Mouse (Mus musculus): ENCODE data around the gene Fetub. TPM values are rescaled to one million over a fixed set of nuclear protein-coding genes. Genes with fewer than 3 reads are reported as not detected.

The Fetub gene
- total RNA-seq (2014; fragmentation: Nextera tagmentation) (not detected in 2 replicates), total RNA-seq (2017) (not detected in 2 replicates)

DNA sequence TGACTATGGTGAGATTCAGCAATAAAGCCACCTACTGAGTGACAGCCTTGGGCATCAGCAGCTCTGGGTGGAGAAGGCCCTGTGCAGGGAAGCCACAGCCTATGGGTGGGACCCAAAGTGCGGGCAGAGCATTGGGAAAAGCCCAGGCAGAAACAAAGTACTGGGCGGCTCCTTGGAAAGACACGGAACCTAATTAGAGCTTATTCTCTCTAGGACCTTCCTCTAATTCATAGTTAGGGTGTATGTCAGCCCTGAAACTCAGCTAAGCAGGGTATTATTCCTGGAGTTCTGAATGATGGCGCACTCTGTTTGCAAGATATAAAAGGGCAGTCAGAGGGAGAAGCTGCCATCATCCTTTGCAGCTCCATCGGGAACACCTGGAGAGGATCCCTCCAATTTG is at the start of gene Fetub:
Gene Fetub, plus strand, starts transcription at position 301 of the 400 bp plus-strand sequence.
- no peak for ATAC-seq (replicated peaks; ENCODE audit: low FRiP score, low TSS enrichment, poor library complexity, severe bottlenecking)

DNA sequence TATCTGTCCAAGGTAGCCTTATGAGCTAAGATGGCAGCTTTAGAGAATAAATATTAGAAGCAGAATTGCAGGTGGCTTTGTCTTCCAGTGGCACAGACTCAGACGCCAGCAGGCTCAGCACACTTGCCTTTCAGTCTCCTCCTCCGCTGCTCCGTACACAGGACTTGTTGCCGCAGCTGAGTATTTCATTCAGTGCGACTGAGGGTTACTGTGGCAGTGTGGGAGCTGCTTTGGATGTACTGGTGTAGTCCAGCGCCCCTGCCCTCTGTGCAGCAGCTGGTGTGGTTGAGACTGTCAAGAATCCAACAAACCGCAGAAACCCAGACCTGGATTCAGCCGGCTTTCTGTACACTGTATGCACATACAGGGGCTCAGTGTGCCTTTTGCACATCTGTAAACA is 45.7 kb upstream of the Fetub start:
- ATAC-seq (replicated peaks; ENCODE audit: low FRiP score, low TSS enrichment, poor library complexity, severe bottlenecking), result no peak

DNA sequence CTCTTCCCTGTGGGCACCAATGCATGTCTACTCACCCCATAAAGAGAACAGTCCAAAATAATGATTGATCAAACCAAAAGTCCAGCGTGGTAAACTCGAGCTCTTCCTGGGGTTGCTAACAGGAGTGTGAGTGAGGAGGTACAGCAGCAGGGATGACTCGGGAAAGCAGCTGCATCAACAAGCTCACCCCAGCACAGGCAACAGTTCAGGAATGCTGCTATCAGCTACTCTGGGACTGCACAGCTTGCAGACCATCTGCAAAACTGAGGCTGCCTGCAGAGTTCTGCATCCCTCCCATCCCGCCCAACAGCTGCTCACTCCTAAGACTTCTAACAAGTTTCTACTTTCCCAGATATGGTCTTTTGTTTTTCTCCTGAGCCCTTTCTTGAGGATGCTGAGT is 44.8 kb upstream of the Fetub start:
- no peak for ATAC-seq (replicated peaks; ENCODE audit: low FRiP score, low TSS enrichment, poor library complexity, severe bottlenecking)

DNA sequence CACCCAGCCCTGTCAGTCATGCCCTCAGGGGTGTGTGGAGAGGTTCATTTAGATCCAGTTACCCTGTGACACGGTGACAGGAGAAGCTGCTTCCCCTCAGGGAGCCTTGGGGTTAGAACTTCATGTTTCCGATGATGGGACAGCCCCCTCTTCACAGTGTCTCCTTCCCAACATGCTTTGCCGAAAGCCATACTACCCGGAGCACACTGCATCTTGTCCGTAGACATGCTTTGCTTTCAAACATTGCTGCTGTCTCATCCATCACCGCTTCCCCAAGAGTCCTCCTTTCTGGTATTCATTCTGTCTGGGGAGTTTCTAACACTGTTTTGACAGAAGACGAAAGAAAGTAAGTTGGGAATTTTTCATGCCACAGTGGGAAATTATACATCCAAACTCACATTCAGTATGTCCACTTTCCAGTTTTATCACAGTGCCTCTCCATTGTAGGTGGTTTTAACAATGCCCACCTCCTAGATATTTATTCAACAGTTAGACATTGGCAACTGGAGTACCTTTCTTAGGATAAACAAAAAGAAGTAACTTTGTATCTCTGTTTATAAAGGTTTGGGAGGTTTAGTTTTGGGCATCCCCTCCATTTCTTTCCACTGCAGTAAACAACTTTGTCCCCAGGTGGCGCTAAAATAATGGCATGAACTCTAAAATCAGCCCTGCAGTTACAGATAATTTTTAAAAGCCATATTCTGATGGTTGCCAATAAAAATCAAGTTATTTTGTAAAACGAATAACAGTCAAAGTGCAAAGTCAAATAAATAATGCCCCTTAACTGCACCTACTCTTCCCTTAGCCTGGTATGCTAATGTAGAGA is 41.7 kb upstream of the Fetub start:
- ATAC-seq (replicated peaks; ENCODE audit: low FRiP score, low TSS enrichment, poor library complexity, severe bottlenecking), result no peak

DNA sequence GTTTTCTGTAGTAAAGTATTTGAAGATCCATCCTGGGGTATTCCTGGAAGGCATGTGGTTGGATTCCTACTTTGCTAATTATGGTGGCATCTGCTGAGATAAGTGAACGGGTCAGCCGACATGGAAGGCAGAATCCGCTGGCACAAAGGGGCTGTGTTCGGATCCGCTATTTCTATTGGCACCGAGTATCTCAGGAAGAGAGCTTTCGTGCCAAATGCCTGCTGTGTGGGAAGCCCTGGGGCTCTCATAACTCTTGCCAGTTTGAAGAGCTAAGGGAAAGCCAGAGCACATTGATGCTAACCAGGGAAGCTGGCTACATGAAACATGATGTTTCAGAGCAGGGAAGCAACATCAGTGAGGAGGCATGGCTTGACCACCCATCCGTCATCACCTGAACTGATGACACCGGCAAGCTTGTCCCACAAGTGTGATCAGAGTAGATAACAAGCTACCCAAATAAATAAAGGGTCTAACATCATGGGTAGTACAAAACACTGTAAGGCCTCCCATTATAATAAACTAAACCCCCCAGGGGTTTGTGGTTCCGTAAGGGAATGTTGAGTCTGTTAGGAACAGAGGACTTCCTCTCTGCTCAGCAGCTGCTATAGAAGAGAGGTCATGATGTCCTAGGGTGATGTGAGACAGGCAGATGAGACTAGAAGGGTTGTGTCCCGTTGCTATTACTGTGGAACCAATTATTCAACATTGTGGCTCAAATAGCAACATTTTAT is 40.3 kb upstream of the Fetub start:
- ATAC-seq (replicated peaks; ENCODE audit: low FRiP score, low TSS enrichment, poor library complexity, severe bottlenecking), result no peak

DNA sequence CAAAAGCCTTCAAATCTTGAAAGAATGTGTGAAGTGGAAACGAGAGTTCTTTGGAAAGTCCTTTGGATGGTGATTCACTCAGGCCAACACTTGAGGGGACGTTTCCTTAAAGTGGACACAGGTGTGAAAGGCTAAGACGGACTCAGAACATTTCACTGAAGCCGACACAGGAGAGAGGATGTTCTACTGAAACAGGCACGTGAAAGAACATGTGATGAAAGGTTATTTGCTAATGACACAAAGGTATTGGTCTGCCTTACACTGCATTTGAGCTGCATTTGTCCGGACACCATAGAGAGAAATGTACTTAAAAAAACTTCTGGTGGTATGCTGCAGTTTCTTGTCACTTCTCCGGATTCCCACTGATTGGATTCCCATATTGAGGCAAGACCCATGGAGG is 39.4 kb upstream of the Fetub start:
- no peak for ATAC-seq (replicated peaks; ENCODE audit: low FRiP score, low TSS enrichment, poor library complexity, severe bottlenecking)

DNA sequence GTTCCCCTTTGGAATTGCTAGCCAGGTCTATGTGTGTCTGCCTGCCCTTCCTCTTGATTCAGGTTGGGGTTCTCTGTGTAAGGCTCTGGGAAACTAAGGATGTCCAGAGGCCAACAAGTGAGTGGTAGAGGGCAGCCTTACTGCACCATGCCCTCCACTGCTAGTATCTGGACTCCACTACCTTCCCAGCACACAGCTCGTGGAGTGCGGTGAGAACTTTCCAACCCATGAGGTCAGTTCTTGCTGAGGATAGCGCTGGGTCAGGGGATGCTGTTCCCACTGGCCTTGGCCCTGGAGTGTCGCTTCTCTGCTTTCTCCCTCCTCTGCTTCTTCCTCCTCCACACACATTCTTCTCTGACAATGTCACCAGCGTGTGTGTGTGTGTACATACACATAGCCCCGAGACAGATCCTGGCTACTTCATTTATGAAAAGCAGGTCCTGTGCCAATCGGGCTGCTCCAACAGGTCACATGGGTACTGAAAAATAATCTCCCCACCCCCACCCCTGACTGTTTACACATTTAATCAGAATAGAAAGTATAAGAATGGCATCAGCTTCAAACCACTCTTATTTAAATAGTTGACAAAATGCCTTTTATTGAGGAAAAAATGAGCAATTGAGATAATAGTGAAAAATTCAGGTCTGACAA is 38.1 kb upstream of the Fetub start:
- no peak for ATAC-seq (replicated peaks; ENCODE audit: low FRiP score, low TSS enrichment, poor library complexity, severe bottlenecking)

DNA sequence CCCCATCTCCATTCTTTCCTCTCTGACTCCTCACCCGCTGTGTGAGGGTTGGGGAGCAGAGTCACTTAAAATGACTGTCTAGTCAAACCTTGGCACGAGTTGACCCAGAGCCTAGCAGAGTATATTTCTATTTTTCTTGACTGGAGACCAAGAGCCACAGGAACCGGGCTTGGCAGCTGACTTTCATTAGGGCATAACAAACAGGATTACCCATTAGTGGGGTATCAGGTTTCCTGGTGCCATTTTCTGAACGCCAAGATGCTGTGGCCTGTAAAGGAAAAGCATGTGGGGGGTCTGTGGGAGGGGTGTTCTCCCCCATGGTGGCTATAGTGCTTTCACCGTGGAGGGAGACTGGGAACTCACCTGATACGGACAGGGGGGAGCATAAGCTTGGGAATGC is 37.2 kb upstream of the Fetub start:
- ATAC-seq (replicated peaks; ENCODE audit: low FRiP score, low TSS enrichment, poor library complexity, severe bottlenecking), result no peak

DNA sequence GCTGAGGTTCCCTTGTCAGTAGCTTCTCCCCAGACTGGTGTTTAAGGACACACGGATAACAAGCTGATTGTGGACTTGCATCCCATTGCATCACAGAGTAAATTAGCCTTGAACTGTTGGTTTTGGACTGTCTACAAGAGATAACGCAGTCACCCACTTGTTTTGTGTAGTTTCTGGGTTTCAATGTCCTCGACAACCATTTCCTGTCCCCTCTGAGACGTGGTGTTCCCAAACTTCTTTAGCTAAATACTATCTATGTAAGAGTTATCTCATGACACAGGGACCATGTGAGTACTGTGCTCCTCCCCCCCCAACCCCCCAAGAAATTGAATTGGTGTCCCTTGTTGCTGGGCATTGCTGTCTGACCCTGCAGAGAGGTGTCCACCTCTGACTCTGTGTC is 36.6 kb upstream of the Fetub start:
- no peak for ATAC-seq (replicated peaks; ENCODE audit: low FRiP score, low TSS enrichment, poor library complexity, severe bottlenecking)

DNA sequence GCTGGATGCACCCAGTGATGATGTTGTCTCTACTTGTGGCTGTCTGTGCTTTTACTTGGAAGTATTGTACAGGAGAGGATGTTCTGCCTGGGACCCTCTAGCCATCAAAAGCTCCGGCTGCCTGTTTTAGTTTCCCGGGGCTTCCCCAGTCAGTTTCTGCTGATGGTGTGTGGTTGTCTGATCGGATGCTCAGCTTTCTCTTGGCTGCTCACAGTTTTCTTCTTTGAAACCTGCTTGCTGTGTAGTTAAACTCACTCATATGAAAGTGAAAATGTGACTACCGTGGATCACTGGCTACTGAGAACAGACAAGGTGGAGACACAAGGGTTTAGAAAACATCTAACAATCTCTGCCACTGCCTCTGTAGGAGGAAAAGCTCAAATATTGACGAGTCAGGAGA is 34.7 kb upstream of the Fetub start:
- no peak for ATAC-seq (replicated peaks; ENCODE audit: low FRiP score, low TSS enrichment, poor library complexity, severe bottlenecking)

DNA sequence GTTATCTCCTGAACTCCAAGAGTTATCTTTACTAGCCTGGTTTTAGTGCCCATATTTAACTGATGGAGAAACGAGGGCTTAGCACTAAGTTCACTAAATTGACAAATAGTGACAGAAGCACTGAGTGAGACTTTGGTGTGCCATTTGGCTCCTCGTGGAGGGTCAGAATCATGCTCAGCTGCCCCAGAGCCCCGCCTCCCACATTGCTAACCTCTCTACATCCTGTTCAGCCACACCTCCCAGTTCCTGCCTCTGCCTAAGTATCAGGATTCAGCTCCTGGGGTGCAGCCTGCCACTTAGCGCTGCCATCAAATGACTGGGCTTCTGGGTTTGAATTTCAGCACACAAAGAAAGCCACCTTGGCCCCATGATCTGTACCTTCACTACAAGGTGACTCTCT is 32.8 kb upstream of the Fetub start:
- no peak for ATAC-seq (replicated peaks; ENCODE audit: low FRiP score, low TSS enrichment, poor library complexity, severe bottlenecking)

DNA sequence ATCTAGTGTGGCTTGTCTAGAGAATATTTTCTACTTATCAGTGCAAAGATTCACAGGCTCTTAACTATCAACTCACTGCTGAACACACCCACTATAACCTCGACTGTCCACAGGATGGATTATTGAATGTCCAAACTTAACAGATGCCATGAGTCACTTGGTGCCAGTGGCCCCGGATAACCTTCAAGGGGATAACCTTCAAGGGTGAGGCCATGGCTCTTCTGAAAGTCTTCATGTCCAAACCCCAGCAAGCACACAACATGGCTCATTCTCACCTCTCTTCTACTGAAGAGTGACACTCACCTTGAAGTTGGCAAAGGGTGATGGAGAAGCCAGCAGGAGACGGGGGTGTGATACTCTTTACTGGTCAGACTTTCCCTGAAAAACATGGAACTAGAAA is 31.4 kb upstream of the Fetub start:
- ATAC-seq (replicated peaks; ENCODE audit: low FRiP score, low TSS enrichment, poor library complexity, severe bottlenecking), result no peak

DNA sequence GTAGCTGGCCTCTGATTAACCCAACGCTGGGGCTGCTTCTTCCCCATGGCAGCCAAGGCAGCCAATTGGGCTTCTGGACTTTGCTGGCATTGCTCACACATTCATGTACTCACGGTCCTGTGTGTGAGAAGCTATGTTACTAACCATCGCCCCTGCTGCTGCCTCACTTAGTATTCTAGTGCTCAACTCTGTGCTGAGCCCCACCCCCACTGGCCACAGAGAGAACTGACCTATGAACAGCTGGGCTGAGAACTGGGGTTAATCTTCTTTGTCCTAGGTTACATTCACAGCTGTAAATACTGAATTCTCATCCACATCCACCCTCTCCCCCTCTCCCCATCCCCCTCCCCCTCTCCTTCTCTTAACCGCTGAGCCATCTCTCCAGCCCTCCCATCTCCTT is 29.3 kb upstream of the Fetub start:
- ATAC-seq (replicated peaks; ENCODE audit: low FRiP score, low TSS enrichment, poor library complexity, severe bottlenecking), result no peak

DNA sequence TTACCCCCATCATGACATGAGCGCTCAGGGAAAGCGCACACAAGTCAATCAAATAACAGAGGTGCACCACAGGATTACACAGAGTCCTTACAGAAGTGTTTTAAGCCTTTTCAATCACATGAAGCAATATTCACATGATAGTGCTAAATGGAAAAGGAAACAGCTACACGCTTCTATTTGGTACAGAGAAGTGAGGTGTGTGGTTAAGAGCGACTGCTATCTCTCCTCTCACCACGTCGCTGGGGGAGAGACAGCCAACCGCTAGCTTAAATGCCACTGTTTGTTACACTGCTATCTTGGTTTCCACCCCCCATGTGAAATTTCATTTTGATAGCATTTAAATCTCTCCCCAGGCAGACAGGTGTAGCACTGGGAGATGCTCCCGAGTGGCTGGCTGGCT is 28.4 kb upstream of the Fetub start:
- no peak for ATAC-seq (replicated peaks; ENCODE audit: low FRiP score, low TSS enrichment, poor library complexity, severe bottlenecking)

DNA sequence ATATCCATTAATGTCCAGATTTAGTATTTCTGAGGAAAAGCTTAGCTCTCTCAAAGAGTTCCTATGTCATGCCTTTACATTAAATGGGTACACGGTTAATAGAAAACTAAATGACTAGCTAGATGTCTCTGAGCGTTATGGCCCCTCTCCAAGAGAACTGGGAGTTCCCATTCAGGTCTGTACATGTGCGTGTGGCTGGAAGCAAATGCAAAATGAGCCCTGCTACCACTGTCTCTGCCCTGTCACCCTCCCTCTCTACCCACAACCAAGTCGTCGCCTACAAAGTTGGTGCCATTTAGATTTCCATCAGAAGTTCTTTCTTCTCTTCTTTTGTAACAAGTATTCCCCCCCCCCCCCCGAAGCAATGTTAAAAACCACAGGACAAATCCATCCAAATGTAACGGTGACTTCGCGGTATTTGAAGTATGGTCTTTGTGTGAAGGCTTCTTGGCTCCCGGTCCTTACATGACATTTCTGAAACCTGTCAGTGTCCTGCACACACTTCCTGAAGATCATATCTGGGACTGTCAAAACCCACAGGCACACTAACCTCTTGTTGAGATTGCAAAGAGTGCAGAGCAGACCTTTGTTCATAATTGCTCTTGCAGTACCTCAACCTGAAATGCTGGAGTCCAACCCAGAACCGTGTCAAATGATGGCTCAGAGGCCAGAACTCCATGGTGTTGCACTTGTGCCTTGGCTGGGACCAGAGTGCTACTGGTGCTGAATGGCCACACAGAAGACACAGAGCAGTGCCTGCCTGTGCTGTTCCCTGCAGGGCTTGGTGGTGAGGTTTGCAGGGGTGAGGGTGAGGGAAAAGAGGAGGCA is 27.2 kb upstream of the Fetub start, which contains the start of gene Ahsg:
Gene Ahsg, plus strand, starts transcription at position 595 of the 828 bp plus-strand sequence.
- ATAC-seq (replicated peaks; ENCODE audit: low FRiP score, low TSS enrichment, poor library complexity, severe bottlenecking), result no peak

DNA sequence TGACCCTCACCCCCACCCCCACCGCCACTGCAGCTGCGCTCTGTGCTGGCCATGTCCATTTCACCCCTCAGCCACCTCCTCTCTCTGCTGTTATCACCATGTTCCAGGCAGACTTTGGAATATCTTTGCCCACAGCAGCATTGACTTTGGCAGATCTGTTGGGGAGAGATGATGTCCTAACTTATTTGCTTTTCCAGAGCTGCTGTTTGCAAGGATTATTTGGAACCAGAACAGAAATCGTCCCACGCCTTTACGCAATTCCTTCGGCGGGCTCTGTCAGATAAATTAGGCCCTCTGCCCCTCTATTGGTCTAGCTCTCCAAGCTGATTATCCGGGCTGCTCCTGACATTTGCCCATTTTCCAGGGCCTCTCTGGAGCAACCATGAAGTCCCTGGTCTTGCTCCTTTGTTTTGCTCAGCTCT is 26.4 kb upstream of the Fetub start:
- ATAC-seq (replicated peaks; ENCODE audit: low FRiP score, low TSS enrichment, poor library complexity, severe bottlenecking), result no peak

DNA sequence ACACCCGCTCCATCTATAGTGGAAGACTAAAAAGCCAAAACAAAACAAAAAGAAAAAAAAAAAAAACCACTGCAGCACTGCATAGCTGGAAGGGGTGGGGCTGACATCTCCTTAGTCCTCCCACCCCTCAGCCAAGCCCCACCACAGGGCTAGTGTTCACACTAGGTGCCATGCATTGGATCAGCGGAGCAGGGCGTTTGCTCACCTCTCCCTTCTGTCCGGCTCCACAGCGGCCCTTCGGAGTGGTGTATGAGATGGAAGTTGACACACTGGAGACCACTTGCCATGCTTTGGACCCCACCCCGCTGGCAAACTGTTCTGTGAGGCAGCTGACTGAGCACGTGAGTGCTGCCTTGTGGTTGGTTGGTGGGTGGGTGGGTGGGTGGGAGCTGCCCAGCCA is 24.0 kb upstream of the Fetub start:
- no peak for ATAC-seq (replicated peaks; ENCODE audit: low FRiP score, low TSS enrichment, poor library complexity, severe bottlenecking)

DNA sequence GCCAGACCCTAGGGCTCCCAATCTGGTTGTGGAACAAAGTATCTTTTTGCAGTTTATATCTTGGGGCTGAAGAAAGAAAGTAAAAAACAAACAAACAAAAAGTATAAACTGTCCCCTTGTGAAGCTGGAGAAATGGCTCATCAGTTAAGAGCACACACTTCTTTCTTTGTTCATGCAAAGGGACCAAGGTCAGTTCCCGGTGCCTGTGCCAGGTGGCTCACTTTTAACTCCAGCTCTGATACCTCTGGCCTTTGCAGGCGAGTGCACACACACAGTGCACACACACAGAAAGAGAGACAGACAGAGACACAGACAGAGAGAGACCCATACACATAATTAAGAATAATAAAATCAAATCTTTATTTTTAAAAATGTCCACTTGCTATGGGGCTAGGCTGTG is 21.5 kb upstream of the Fetub start:
- no peak for ATAC-seq (replicated peaks; ENCODE audit: low FRiP score, low TSS enrichment, poor library complexity, severe bottlenecking)

DNA sequence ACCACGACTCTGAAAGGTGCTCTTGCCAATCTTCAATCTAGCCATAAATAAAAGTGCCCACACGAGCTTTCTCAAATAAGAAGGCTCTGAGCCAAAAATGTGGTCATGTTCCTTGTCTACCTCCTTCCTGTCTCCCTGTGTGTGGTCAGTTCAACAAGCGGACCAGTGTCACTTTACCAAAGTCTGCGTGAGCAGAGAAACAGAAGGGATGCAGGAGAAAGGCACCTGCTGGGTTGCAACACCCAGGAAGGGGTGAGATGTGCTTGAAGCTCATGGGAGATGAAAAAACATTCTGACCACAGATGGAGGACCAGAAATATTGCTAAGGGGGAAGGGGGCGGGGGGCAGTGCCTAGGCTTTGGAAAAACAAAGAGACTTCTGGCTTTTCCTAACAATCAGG is 18.8 kb upstream of the Fetub start:
- no peak for ATAC-seq (replicated peaks; ENCODE audit: low FRiP score, low TSS enrichment, poor library complexity, severe bottlenecking)
